Mouse (Mus musculus) heart, postnatal 0 days (tissue): ENCODE measurements around the gene Hadha. TPM values are rescaled to one million over a fixed set of nuclear protein-coding genes. Genes with fewer than 3 reads are reported as not detected.
A peak's percentile ranks its signal among the peaks of the same experiment; 100 is the strongest.

Experiments used
- ATAC-seq: fragments of 200-750 bp; cut with Nextera tagmentation; 2 replicates; pipeline ENCODE4 v1.8.0; 2017; ENCODE audit warnings: low read depth, moderate number of reproducible peaks, moderate library complexity; ENCODE audit not compliant: insufficient read depth
- DNase-seq: peaks from one replicate; pipeline ENCODE4 v3.0.0-alpha.2; 2016; ENCODE audit warnings: low spot score
- H3K27ac ChIP-seq: fragments of 300-500 bp; sonication (generic); 2 replicates; pipeline ENCODE4 v1.5.1; 2014; ENCODE audit warnings: low read depth, mild to moderate bottlenecking
- H3K27me3 ChIP-seq: fragments of 300-500 bp; sonication (generic); 2 replicates; pipeline ENCODE4 v1.6.1; 2014; ENCODE audit warnings: low read length, mixed read lengths; ENCODE audit not compliant: control insufficient read depth, insufficient read depth
- H3K36me3 ChIP-seq: fragments of 300-500 bp; sonication (generic); replicated peaks from 2 replicates; pipeline ENCODE4 v1.6.1; 2014; ENCODE audit warnings: low read length, mixed read lengths; ENCODE audit not compliant: control insufficient read depth, insufficient read depth
- H3K4me1 ChIP-seq: fragments of 300-500 bp; sonication (generic); 2 replicates; pipeline ENCODE4 v1.6.1; 2014; ENCODE audit warnings: antibody characterized with exemption; ENCODE audit not compliant: control insufficient read depth, insufficient read depth
- H3K4me2 ChIP-seq: fragments of 300-500 bp; sonication (generic); 2 replicates; pipeline ENCODE4 v1.6.1; 2014; ENCODE audit warnings: low read depth, mild to moderate bottlenecking, low read length, moderate library complexity
- H3K4me3 ChIP-seq: fragments of 300-500 bp; sonication (generic); 2 replicates; pipeline ENCODE4 v1.5.1; 2014; ENCODE audit warnings: low read depth, low read length
- H3K9ac ChIP-seq: fragments of 300-500 bp; sonication (generic); replicated peaks from 2 replicates; pipeline ENCODE4 v1.6.1; 2014; ENCODE audit warnings: low read depth, low read length, mixed read lengths
- H3K9me3 ChIP-seq: fragments of 300-500 bp; sonication (generic); replicated peaks from 2 replicates; pipeline ENCODE4 v1.6.1; 2016; ENCODE audit warnings: low read length; ENCODE audit not compliant: control insufficient read depth
- CTCF ChIP-seq: IDR thresholded peaks from 2 replicates; pipeline ENCODE4 v1.5.1; 2016; ENCODE audit warnings: antibody characterized with exemption, control low read depth, low read depth
- EP300 ChIP-seq: IDR thresholded peaks from 2 replicates; pipeline ENCODE4 v1.6.1; 2016; ENCODE audit warnings: antibody characterized with exemption, low read depth
- WGBS: fragments of 180-500 bp; shearing (Covaris S2); extraction: QIAGEN DNeasy Blood & Tissue Kit; methylation state at CpG from one replicate; pipeline ENCODE4 v1.1.7; 2014; 5-methylcytosine and 5-hydroxymethylcytosine counted together
- polyA plus RNA-seq: library from polyadenylated mRNA; unstranded; fragments of >200 nt; fragmentation: Nextera tagmentation; extraction: Ambion mirVana; gene quantifications from 2 replicates; pipeline ENCODE4 v1.2.1, GENCODE M21; 2015
- total RNA-seq: library from RNA; depleted of rRNA; stranded (reverse); fragments of >200 nt; gene quantifications from 2 replicates; pipeline ENCODE4 v1.2.3, GENCODE M21; 2014; ENCODE audit warnings: low replicate concordance

The Hadha gene
- total and polyA plus RNA-seq, 2 experiments from 2014 or later = 497 to 722 TPM

GRCm38 (mm10) chr5:30172931-30173692 lies 18.1 kb upstream of the Hadha start:
- ATAC-seq (no peak), DNase-seq (no peak)
- no peak overlapping the region for H3K4me2 ChIP-seq
- H3K27me3 ChIP-seq = no peaks in the 10 kb centered on the region
- peak overlapping the region; percentile 90 for H3K27ac ChIP-seq
- H3K4me3 ChIP-seq = no peak overlapping the region
- 0 out of 2 replicates have a peak, but pooled peaks cover 15% of the 10 kb centered on the region for H3K4me1 ChIP-seq
- WGBS = 59% methylated on average over 20 of the region's 20 CpGs
- TF ChIP-seq CTCF (no peak), EP300 (no peak)
- no peak overlapping the region for H3K9ac ChIP-seq
- no peaks in the 10 kb centered on the region for H3K9me3 ChIP-seq
- peaks cover 79% of the 10 kb centered on the region for H3K36me3 ChIP-seq

DNA sequence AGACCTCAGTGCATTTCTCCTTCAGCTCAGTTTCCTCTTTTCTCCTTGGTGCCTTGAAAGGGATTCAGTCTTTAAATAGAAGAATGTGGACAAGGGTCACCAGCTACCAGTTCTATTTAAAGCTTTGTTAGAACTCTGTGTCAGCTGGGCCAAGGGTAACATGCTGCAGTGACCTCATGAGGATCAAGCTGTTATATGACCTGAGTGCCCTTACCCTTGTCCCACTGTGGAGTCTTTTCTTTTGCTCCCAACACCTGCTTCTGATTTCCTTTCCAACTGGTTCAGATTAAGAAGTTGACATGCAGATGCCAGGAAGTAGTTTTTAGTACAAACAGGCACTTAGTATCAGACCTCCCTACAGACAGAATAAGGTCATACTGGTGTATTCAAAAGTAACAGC lies 17.2 kb upstream of the Hadha start:
- Histone ChIP-seq H3K36me3 (peaks cover 75% of the 10 kb centered on the region), H3K27ac (peak overlapping the region; percentile 90), H3K4me3 (no peak overlapping the region), H3K9me3 (no peaks in the 10 kb centered on the region), H3K27me3 (no peaks in the 10 kb centered on the region), H3K4me2 (no peak overlapping the region; the same call in 1 of the 2 replicates), H3K4me1 (0 out of 2 replicates have a peak, but pooled peaks cover 15% of the 10 kb centered on the region), H3K9ac (peak overlapping the region; percentile 13)
- peak; percentile 30; the same call in 1 of the 2 replicates for TF ChIP-seq EP300
- TF ChIP-seq CTCF = no peak
- DNase-seq = peak; percentile 92
- peak; percentile 93 for ATAC-seq

DNA sequence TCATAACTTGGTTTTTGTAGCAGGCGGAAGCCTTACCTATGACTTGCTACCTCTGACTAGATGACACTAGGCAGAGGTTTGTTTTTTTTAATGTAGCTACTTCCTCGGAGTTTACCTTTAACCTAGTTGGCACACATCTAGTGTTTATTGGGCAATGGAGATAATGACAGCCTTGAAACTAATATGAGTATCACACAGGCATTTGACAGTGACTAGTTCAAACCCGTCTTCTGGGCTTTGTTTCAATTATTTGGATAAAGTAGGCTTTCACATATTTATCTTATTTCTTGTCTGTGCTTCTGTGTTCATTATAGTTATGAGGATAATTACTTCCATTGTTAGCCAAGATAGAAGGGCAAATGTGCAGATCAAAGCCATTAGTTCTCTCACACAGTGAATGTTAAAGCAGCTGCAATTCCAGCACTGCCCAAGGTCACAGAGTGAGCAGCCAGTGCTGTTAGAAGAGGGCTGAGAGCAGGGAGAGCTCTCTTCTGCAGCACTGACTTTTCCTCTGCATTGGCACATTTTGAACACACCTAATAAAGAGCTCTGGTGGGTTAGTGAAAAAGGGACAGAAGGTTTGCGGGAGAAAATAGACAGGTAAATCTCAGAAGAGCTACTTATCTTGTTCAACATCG lies 15.5 kb upstream of the Hadha start:
- Histone ChIP-seq H3K4me1 (0 out of 2 replicates have a peak, but pooled peaks cover 15% of the 10 kb centered on the region), H3K4me3 (no peak overlapping the region), H3K36me3 (peaks cover 73% of the 10 kb centered on the region), H3K27ac (peak overlapping the region; percentile 90), H3K9ac (0 out of 2 replicates have a peak overlapping the region, but pooled peaks have one; percentile 30), H3K4me2 (no peak overlapping the region), H3K9me3 (no peaks in the 10 kb centered on the region), H3K27me3 (no peaks in the 10 kb centered on the region)
- 52% methylated on average over 5 of the region's 5 CpGs for WGBS
- TF ChIP-seq EP300 = peak; percentile 44; the same call in 1 of the 2 replicates
- no peak for TF ChIP-seq CTCF
- peak; percentile 73 for ATAC-seq
- DNase-seq = peak; percentile 68

GRCm38 (mm10) chr5:30165234-30165946 lies 10.4 kb upstream of the Hadha start:
- no peak overlapping the region for H3K9ac ChIP-seq
- H3K9me3 ChIP-seq = no peaks in the 10 kb centered on the region
- peaks cover 51% of the 10 kb centered on the region for H3K36me3 ChIP-seq
- peak overlapping the region; percentile 77 for H3K27ac ChIP-seq
- ATAC-seq = peak; percentile 33; the same call in 1 of the 2 replicates
- peak overlapping the region; percentile 6; the same call in 1 of the 2 replicates for H3K4me2 ChIP-seq
- TF ChIP-seq EP300 = peak; percentile 45; the same call in 1 of the 2 replicates
- TF ChIP-seq CTCF = no peak
- no peaks in the 10 kb centered on the region for H3K27me3 ChIP-seq
- WGBS = 43% methylated on average over 5 of the region's 5 CpGs
- H3K4me1 ChIP-seq = 0 out of 2 replicates have a peak, but pooled peaks cover 6% of the 10 kb centered on the region
- no peak overlapping the region for H3K4me3 ChIP-seq
- no peak for DNase-seq

- Histone ChIP-seq H3K4me1 (peaks cover 23% of the 10 kb centered on the region; the same call in 1 of the 2 replicates), H3K9ac (no peak overlapping the region)
- WGBS = 66% methylated on average over 6 of the region's 6 CpGs
These were observed 7.4 kb upstream of the Hadha start for GRCm38 (mm10) chr5:30162339-30162738.

More at GRCm38 (mm10) chr5:30162339-30162738, 7.4 kb upstream of the Hadha start:
- TF ChIP-seq EP300 (no peak), CTCF (no peak)
- Histone ChIP-seq H3K36me3 (peaks cover 35% of the 10 kb centered on the region), H3K9me3 (no peaks in the 10 kb centered on the region), H3K27ac (no peak overlapping the region), H3K27me3 (no peaks in the 10 kb centered on the region), H3K4me2 (no peak overlapping the region), H3K4me3 (no peak overlapping the region)
- no peak for ATAC-seq
- DNase-seq = no peak
